Mouse (Mus musculus) ovary, postnatal 10 days (tissue): Measurements from ENCODE around the gene Ddx25.

Experiments
- DNase-seq: peaks from one replicate; pipeline ENCODE4 v3.0.0; 2022; ENCODE audit warnings: low spot score

Ddx25 gene

GRCm38 (mm10) chr9:35493033-35493732, 65.1 kb downstream of the Ddx25 start:
- DNase-seq: no peak

GRCm38 (mm10) chr9:35491109-35491866, 67.0 kb downstream of the Ddx25 start:
- no peak for DNase-seq

- DNase-seq: no peak
Observed at GRCm38 (mm10) chr9:35488496-35488895, 69.8 kb downstream of the Ddx25 start.
